Mouse (Mus musculus): ENCODE measurements around the gene Pon1.

Gene Pon1

DNA sequence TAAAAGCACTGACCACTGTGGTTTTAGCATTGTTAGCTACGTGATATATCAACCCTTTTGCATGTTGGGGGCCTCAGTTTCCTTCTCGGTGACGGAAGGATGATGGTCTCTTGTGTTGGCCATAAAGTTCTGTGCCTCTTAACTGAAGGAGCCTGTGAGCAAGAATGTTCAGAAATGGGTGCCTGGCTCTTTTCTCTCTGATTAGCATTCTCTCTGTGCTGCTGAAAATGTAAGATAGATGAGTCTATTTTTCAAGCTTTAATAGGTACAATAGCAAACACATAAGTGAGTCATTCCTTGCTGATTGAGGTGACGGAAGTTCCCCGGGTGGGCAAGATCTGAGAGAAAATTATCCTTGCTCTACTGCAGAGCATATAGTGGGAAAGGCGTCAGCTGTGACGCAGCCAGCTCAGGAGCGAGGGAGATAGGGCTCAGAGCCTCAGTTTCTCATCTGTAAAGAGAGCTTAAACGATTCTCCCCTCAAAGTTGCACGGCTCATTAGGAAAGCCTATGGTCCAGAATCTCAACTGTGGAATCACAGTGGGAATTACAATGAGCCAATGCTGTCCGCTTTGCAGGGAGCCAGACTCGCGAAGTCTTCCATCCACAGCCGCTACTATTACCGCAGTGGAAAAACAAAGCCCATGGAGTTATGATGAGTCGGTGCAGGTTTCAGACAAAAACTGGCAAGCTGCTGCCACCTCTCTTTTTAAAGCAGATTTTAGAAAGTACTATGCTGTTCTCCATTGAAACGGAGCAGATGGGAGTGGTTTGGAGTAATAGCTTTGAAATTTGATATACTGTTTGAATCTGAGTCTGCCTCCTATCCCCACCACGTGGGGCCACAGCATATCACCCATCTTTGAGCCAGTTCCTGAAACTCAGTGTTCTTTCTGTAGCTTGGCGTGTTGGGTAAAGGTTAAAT, 15.5 kb downstream of the Pon1 start:
- in situ Hi-C loops (cut with MboI, MseI) = no loop called here

DNA sequence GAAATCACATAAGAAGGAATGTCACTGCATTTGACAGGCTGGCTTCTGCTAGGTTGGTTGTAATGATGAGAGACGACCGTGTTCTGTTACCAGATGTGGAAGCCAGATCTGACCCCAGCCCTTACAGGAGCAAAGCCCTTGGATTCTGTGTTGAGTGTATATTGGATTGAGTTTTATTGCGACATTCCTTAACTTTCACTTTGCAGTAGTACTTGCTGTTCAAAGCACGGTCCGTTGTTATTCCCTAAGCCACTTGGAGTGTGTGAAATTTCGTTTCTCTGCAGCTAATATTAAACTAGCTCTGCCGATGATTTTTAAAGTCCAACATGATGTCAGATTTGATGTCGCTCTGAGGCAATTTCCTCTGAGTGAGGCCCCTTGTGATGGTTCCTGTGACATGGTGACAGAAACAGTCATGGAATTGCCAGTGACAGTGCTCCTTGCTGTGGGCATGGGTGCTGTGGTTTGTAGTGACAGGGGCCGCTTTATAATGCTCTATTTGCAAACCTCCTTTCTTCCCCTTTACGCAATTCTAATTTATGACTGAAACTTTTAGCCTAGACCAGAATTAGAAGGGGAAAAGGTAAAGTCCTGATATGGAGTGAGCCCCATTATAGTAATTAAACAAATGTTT, 19.4 kb downstream of the Pon1 start:
- in situ Hi-C loops (cut with MboI, MseI) = no loop called here

DNA sequence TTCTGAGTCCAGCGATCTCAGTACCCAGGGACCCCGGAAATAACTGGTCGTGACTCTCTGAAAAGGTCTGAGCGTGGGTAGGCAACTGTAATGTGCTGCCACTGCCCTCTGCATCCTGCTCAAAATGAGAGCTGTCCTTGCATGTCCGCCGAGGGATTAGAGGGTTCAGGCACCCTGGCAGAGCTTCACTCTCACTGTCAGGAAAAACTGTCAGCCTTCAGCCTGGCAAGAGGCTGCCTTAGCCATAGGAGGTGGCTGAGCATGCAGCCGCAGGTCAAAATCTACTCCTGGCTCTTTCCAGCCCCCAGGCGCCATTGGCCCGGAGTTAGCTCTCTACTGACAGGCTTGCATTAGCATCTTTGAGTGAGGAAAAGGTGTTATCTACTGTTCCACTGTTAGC, 21.2 kb downstream of the Pon1 start:
- in situ Hi-C loops (cut with MboI, MseI) = no loop called here

DNA sequence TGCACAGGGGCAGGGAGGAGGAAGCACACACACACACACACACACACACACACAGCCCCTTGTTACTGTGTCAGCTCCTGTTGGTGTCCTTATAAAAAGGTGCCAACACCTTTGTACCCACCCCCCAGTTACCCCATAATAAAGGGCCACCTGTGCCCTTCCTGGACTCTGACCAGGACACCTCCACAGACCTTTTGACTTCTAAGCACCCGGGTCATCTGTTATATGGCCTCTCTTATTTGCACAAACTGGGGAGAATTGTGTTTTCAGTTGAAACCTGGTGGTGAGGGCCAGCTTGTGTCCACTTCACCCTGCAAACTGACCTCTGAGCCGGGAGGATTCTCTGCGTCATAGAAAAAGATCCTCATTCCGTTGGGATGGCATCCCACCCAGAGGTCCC, 22.3 kb downstream of the Pon1 start:
- in situ Hi-C loops (cut with MboI, MseI) = no loop called here

DNA sequence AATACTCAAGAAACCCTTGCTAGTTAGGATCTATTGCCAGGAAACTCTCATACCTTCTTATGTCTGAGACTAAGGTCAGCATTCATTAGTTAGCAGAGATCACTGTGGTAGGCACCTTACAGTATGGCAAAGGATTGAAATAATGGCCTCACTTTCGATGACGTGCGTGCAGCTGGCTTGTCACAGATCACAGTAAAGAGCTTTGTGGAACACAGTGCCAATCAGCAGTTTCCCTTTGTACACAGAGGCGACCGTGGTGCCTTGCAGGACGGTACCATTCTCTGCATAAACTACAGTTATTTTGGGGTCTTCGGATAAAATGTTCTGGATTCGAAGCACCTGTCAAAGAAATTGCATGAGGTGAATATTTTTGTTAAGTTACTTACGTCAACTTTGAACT, 25.6 kb downstream of the Pon1 start:
- in situ Hi-C loops (cut with MboI, MseI) = no loop called here

DNA sequence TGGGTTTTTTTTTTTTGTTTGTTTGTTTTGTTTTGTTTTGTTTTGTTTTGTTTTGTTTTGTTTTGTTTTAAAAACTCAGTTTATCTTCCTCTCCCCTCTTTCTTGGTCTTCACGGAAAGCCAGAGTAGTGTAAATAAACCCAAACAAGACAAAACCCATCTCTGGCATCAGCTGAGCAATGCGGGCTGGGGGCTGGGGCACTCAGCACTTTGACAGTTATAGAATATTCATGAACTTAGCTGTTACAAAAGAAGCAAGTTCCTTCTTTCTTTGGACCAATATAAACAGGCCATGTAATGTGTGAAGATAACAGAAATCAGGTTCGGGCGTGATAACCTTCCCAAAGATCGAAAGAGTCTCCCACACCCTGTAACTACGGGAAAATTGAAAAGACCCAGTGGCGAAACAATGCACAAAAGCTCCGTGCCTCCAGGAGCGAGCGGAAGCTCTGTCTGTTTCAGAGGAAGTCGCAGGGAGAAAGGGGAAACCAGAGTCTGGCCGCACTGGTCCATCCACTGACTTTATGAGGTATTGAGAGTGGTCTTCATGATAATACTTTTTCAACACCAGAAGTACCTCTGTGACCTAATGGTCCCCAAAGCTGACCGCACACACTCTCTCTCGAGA, 26.6 kb downstream of the Pon1 start:
- in situ Hi-C loops (cut with MboI, MseI) = no loop called here

DNA sequence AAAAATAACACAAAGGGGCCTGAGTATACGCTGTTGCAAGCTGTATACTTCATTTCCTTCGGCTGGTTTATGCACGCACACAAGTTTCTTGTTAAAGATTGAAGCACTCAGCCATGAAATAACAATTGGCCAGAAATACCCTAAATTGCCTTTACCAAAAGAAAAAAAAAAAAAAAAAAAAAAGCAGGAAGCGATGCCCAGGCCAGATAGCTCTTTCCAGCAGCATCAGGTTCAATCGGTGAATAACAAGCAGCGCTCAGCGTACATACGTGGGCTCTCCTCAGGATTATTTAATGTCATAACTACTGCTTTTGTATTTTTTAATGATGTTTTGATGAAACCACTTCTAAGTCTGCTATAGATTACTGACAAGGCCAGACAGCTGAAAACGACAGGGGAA, 28.9 kb downstream of the Pon1 start:
- in situ Hi-C loops (cut with MboI, MseI) = no loop called here

DNA sequence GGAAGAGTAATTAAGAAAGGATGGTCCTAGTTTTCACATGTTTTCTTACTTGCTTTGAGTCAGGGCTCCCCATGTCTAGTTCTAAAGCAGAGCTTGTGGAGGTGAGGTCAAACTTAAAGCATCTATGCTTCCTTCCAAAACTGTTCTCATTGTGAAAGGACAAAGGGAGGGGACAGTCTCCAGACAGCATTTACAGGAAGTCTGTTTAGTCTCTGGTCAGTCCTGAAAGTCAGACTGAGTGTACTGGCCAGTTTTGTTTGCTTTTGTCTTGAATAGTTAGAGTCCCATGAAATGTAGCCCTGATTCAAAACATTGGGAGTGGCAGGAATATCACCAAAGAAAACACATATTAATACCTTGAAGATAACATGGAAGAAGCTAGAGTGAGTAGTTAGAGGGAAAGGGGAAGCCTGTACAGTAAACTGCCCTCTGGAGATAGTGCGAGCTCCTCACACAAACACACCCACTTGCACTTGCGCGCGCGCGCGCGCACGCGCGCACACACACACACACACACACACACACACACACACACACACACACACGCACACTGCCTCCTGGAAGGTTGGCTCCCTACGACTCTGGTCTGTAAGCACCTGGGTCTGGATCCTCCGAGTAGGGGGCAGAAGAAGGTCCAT, 30.1 kb downstream of the Pon1 start:
- in situ Hi-C loops (cut with MboI, MseI) = no loop called here

DNA sequence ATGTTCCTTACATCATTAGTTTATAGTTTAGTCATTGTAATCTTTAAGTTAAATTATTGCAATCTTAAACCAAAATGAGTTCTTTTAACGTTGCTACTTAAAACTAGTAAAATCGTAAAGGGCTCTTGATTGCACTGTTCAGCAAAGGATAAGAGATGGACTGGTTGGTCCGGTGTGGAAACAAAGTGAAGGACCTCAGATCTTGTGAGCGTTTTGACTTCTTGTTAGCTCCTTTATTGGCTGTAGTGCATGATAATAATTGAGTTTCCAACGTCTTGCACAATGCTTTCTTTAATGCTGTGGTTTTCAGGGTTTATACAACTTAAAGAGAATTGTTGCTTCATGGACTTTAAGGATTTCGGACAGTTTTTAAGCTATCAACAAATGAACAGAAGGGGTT, 31.7 kb downstream of the Pon1 start:
- in situ Hi-C loops (cut with MboI, MseI) = no loop called here

DNA sequence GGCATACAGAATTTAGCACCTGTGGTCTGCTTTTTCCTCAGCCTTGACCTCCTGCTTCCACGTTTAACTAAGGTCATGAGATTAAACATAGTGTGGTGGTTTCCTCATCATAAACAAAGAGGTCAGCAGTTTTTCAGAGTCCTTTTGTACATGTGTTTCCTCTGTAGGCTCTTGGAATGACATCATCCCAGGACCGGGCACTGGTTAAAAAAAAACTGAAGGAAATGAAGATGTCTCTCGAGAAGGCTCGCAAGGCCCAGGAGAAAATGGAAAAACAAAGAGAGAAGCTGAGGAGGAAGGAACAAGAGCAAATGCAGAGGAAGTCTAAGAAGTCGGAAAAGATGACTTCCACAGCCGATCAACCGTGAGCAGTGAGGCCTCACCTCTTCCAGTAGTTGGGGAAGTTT, 34.4 kb downstream of the Pon1 start:
- in situ Hi-C loops (cut with MboI, MseI) = no loop called here

DNA sequence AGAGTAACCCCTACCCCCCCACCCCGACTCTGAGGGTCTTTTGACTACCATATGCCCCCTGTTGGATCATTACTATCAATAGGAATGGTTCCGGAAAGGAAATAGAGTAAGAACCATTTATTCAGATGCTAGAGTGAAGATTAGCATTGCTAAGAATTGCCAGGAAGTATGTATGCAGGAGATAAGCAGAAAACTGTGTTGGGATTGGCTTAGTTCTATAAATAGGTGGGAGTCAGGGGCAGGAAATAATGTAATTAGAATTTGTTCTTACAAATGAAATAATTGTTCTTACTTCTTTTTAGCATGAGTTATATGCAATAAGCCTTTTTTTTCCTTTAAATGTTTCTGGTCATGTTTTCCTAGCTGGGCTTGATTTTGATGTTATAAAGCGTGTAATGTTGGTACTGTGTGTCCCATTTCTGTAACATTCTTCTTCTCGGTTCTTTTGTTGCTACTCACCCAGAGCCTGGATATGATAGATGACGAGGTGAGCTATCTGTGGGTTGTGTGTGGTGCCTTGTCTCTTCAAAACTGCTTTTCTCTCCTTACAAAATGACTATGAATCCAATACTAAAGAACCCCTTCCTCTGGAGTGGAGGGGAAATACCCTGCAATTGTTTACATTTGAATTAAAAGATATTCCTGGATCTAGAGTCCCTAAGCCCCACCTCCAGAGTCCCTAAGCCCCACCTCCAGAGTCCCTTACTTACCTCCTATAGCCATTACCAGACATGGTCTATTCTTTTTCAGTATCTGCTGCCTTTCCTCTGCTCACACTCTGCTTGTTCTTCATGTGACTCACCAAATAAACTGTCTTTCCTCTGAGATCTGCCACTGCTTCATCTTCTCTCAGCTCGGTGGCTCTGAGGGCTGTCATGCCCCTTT, 37.0 kb downstream of the Pon1 start:
- in situ Hi-C loops (cut with MboI, MseI) = no loop called here

DNA sequence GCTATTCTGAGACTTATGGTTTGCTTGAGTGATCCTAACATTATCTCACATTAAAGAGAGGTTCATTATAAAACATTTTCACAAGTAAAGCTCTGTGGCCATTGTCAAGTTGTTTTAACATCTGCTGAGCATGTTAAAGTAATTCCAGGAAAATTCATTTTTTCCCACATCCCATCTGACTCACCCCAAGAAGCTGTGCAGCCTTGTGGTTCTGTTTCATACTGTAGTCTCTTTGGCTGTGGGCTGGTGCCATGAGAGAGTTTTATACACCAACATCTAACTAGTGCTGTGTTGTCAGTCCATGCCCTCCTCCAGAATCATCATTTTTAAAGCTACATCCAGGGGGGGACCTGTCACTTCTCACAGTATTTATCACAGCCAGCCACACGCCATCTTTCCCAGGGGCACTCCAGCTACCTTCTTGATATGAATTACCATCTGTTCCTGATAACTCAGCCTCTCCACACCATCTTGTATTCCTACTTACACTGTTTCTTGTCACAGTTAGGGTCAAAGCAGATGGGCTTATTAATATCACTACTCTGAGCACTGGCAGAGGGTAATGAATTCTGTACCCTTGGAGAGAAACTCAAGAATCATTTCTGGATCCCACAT, 38.3 kb downstream of the Pon1 start:
- in situ Hi-C loops (cut with MboI, MseI) = no loop called here

DNA sequence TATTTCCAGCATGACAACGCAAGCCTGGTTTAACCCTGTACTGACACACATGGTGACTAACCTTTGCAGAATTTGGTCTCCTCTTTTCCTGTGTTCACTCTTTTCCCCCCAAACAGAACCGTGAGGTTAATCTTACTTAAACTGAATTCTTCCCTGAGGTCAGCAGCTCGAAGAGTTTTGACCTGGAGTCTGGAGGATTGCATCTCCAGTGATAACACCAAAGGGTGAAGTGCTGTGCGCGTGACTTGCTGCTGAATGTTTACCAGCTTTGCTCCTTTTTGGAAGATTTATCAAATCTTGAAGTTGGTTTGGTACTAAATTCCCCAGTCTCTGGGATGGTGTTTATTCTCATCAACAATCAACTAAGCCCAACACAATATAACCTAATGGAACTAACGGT, 39.0 kb downstream of the Pon1 start:
- in situ Hi-C loops (cut with MboI, MseI) = no loop called here

DNA sequence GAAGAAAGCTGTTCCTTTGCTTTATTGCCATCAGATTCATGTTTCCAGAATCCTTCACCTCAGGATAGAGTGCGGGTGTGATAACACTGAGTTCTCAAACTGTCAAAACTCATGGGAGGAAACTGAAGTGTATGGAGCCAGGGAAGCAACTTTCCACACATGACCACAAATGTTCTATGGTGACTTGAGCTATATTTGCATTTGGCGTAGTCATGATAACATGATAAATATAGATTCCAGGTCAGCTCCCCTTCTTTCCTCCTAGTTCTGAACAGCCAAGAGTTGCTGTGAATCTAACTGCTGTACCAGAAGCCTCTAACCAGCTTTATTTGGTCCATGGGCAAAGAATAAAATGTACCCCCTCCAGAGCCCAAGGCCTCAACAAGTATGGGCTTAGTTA, 41.6 kb downstream of the Pon1 start:
- in situ Hi-C loops (cut with MboI, MseI) = no loop called here

DNA sequence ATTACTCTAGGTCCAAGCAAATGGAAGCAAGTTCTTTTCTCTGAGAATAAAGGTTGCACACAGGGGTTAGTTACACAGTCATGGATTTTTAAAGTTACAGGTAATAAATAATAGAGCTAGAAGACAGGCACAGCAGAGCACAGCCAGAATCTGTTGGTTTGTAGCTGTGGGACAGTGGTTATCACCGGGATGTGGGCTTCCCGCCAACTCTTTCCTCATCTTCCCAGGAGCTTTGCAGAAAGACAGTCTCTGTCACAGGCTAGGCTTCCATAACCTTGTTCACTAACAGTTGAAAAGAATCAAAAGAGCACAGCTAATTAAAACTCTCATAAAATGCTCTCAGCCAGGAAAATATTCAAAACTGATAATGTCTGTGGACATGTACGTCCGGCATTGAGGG, 42.6 kb downstream of the Pon1 start:
- in situ Hi-C loops (cut with MboI, MseI) = no loop called here

DNA sequence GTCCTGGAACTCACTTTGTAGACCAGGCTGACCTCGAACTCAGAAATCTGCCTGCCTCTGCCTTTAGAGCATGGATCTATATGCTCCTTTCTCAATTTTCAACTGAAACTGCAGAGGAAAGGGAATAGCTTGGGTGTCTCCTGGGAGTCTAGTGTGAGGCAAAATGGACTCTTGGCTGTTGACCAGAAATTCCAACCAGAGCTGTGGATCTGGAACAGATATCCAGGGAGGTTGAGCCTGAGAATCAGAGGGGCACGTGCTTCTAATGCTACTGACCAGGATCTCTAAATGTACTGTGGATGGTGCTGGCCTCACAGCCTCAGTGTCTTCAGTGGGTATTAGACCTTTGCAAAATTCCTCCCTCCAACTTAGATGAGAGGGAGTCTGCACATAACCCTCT, 43.8 kb downstream of the Pon1 start:
- in situ Hi-C loops (cut with MboI, MseI) = no loop called here

DNA sequence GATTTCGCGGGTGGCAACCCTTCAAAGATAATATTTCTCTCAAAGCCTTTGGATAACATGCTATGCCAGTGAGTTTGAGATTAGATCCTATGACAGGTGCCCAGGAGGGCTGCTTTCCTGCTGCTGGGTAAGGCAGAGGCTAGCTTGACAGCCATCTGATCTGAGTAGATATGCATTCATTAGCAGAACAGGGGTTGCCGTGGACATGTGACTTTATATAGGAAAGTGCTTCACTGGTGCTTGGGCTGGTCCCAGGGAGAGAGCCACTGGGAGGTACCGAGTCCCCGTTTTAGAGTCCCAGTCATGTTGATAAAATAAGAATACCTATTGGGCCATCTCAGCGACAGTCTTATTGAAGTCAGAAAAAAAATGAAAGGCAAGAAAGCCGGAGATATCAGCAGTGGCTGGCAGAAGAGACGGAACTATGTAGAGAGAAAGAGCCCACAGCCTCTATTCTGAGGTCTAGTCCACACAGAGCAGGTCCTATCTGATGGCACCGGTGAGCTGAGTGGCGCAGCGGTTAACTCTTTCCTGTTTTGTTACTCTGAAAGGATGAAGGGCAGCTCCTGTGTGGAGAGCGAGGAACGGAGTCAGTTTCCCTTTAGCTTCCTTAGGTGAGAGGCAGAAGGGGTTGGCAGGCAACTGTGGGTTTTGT, 46.1 kb downstream of the Pon1 start:
- in situ Hi-C loops (cut with MboI, MseI) = no loop called here

DNA sequence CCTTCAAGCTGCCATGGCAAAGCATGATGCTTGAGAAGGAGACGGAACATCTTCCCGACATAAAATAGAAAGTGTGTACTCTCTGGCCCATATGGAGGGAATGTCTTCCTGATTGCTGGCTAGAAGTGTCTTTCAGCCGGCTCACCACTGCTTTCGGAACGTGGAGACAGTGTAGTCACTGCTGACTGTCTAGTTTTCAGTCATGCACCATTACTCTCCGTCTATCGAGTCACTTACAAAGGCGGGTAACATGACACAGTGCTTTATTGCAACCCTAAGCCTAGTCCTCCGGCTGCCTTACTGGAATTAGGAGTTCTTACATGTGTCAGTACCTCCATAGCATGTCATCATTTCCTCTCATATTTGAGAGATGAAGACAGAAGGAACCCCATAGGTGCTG, 54.1 kb downstream of the Pon1 start:
- in situ Hi-C loops (cut with MboI, MseI) = no loop called here

DNA sequence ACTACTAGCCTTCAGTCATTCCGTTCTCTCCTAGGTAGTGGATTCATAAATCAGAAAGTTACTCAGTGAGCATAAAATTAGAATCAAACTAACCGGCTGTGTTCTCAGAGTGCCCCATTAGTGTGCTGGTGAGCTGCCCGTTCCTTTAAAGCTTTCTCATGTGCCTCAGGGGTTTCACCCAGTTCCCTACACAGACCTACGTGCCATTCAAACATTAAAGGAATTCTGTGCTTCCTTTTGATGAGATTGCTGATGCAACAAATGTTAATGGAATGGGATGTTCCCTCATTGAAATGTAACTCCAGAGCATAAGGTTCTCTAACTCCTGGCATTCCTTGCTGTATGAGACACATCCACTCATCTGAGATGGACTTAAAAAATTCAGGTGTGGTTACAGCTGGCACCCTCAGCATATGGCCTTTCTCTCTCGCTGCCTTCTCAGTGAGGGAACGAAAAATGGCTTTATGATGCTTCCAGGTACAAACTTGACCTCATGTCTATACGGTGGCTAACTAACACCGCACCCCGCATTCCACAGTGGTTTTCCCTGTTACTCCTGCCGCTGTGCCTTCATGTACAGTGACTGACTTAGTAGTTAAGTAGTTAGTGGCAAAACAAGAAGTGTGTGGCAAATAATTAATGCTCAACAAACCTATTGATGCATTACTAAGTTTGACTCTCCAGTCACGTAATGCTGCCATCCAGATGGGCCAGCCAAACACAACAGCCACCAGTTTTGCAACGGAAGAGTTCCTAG, 54.7 kb downstream of the Pon1 start:
- in situ Hi-C loops (cut with MboI, MseI) = no loop called here

DNA sequence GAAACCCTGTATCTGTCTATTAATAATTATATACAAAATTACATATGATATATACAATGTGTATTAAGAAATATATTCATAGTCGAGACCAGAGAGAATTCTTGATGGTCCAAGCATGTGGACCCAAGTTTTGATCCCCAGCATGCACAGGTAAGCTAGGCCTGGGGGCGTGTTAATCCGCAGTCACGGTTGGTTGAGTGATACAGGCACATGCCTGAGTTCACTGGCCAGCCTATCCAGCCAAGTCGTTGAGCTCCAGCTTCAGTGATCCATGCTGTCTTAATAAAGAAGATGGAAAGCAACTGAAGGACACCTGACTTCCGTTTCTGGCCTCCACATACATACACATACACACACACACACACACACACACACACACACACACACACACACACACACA, 57.7 kb downstream of the Pon1 start:
- in situ Hi-C loops (cut with MboI, MseI) = no loop called here
